Comparison of ENCODE assay signal across 9 mouse cellular contexts in the genomic region with DNA sequence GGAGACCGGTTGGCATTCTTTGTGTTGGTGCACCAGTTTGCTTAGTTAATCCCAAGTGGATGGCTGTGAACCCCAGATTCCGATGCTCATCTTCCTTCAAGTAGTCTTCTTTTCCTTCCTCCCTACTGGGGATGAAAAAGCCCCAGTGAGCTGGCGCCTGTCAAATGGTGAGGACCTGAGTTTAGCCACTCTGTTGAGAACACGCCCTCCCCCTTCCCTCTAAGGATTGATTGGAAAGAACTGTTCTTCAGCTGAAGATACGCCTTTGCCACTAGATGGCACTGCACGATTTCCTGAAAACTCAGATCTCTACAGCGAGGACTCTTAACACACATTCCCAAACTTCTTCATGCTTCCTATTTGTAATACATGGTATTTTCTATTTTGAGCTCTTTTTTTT. TPM values are rescaled to one million over a fixed set of nuclear protein-coding genes. Genes with fewer than 3 reads are reported as not detected.
DNase-seq lines count a peak whose midpoint lies in the region; ATAC-seq lines count a peak whose summit lies in the region.
"Had no signal": no experiment of that assay in that cellular context is flagged by ENCODE, and none has a peak within 500 bp of the region (broad histone marks: within the 10 kb centered on the region; RNA-seq: fewer than 3 reads in every experiment).

No protein-coding gene starts in this region.

- intact Hi-C loops in left cerebral cortex, postnatal 25 days (cut with DNase I): loop anchor here (1.0 to 10.0 kb wide), 2 partner anchors 66 to 194 kb away; no protein-coding TSS in a partner anchor

- H3K4me3 ChIP-seq in forebrain, embryonic 14.5 days (ENCODE audit: low read depth, low read length): no peak overlapping the region
- H3K4me3 ChIP-seq in midbrain, embryonic 15.5 days: no peak overlapping the region
- H3K4me3 ChIP-seq: neural tube, embryonic 13.5 days had no signal

- H3K9me3 ChIP-seq in forebrain, embryonic 14.5 days (replicated peaks; ENCODE audit: control insufficient read depth, low read length): no peaks in the 10 kb centered on the region
- H3K9me3 ChIP-seq in midbrain, embryonic 15.5 days: no peaks in the 10 kb centered on the region
- H3K9me3 ChIP-seq: neural tube, embryonic 13.5 days had no signal

- WGBS in forebrain, embryonic 14.5 days: 29% methylated on average over 7 of the region's 7 CpGs
- 28% methylated on average over 7 of the region's 7 CpGs for WGBS in midbrain, embryonic 15.5 days

- peak; percentile 53 for DNase-seq in urinary bladder, postnatal 25 days (ENCODE audit: low spot score)
- no peak for DNase-seq in urinary bladder, postnatal 4 days (ENCODE audit: low spot score in 2 of 2)
- peak; percentile 88 for DNase-seq in forebrain, embryonic 14.5 days (ENCODE audit: low spot score)
- DNase-seq in hindlimb bud, embryonic 11.5 days (ENCODE audit: extremely low spot score, low read depth, low spot score): peak; percentile 52
- DNase-seq in left cerebral cortex, postnatal 25 days (ENCODE audit: low spot score in 2 of 2): peak; percentile 32 to 70
- DNase-seq in thymus, postnatal 14 days: peak; percentile 30

- H3K27ac ChIP-seq in forebrain, embryonic 14.5 days (ENCODE audit: low read depth, low read length): no peak overlapping the region
- H3K27ac ChIP-seq in midbrain, embryonic 15.5 days: no peak overlapping the region
- H3K27ac ChIP-seq: neural tube, embryonic 13.5 days had no signal

- peak; percentile 50; the same call in 1 of the 2 replicates for ATAC-seq in cerebellum, adult (ENCODE audit: insufficient number of reproducible peaks, low FRiP score, low TSS enrichment)
- ATAC-seq in forebrain, embryonic 14.5 days: peak; percentile 63
- peak; percentile 52; the same call in 1 of the 2 replicates for ATAC-seq in midbrain, embryonic 15.5 days (replicated peaks)

- no peaks in the 10 kb centered on the region; the same call in 1 of the 2 replicates for H3K4me1 ChIP-seq in forebrain, embryonic 14.5 days (ENCODE audit: control insufficient read depth, insufficient read depth, low read length)
- peaks cover 3% of the 10 kb centered on the region; the same call in 1 of the 2 replicates for H3K4me1 ChIP-seq in midbrain, embryonic 15.5 days
- H3K4me1 ChIP-seq: neural tube, embryonic 13.5 days had no signal

- H3K36me3 ChIP-seq in forebrain, embryonic 14.5 days (ENCODE audit: control insufficient read depth, insufficient read depth, low read length): peaks cover 24% of the 10 kb centered on the region
- H3K36me3 ChIP-seq in midbrain, embryonic 15.5 days (replicated peaks): peaks cover 18% of the 10 kb centered on the region; the same call in 1 of the 2 replicates

- no peak overlapping the region for H3K4me2 ChIP-seq in forebrain, embryonic 14.5 days (ENCODE audit: low read length)
- no peak overlapping the region for H3K4me2 ChIP-seq in midbrain, embryonic 15.5 days
- H3K4me2 ChIP-seq: neural tube, embryonic 13.5 days had no signal

- no peak overlapping the region for H3K9ac ChIP-seq in forebrain, embryonic 14.5 days (ENCODE audit: low read length)
- no peak overlapping the region for H3K9ac ChIP-seq in midbrain, embryonic 15.5 days
- H3K9ac ChIP-seq: neural tube, embryonic 13.5 days had no signal

- H3K27me3 ChIP-seq in forebrain, embryonic 14.5 days (replicated peaks; ENCODE audit: control insufficient read depth, insufficient read depth, low read length): no peaks in the 10 kb centered on the region
- no peaks in the 10 kb centered on the region for H3K27me3 ChIP-seq in midbrain, embryonic 15.5 days (replicated peaks)
- H3K27me3 ChIP-seq: neural tube, embryonic 13.5 days had no signal

RNA-seq across cellular contexts. Expression of a gene that starts 29.1 kb away (rescaled TPM):
- polyA plus RNA-seq in forebrain, embryonic 14.5 days (2014; fragmentation: Nextera tagmentation; extraction: Ambion mirVana): 8.5 and 11.0 TPM in 2 replicates
- total RNA-seq in left cerebral cortex, postnatal 25 days (2021): 10 to 100 TPM; 13.6 to 16.8 TPM
- 8.9 and 10.6 TPM in 2 replicates for polyA plus RNA-seq in midbrain, embryonic 15.5 days (2015; fragmentation: Nextera tagmentation; extraction: Ambion mirVana)

RNA-seq across cellular contexts. Expression of a gene that starts 29.2 kb away (rescaled TPM):
- 108 and 113 TPM in 2 replicates for polyA plus RNA-seq in forebrain, embryonic 14.5 days (2014; fragmentation: Nextera tagmentation; extraction: Ambion mirVana)
- 10 to 100 TPM; 85.3 to 87.8 TPM for total RNA-seq in left cerebral cortex, postnatal 25 days (2021)
- polyA plus RNA-seq in midbrain, embryonic 15.5 days (2015; fragmentation: Nextera tagmentation; extraction: Ambion mirVana): 101 and 103 TPM in 2 replicates

Comparison
In these comparisons a context has a peak if more than half of its experiments do, and no peak if none do; other contexts are left out.
1. DNase-seq: peak in urinary bladder, postnatal 25 days (single experiment), forebrain, embryonic 14.5 days (single experiment), hindlimb bud, embryonic 11.5 days (single experiment), left cerebral cortex, postnatal 25 days (2 of 2) and thymus, postnatal 14 days (single experiment); none in urinary bladder, postnatal 4 days (0 of 2).
2. Peak in every context shown above with its lines, with median percentiles within 50 percentile points of each other: ATAC-seq.